Mouse (Mus musculus) stomach, embryonic 16.5 days (tissue): ENCODE results near the gene Nphp3. TPM values are rescaled to one million over a fixed set of nuclear protein-coding genes. Genes with fewer than 3 reads are reported as not detected.

Source experiments
- ATAC-seq: fragments of 200-750 bp; cut with Nextera tagmentation; 2 replicates; pipeline ENCODE4 v1.8.0; 2017; ENCODE audit warnings: moderate number of reproducible peaks, moderate TSS enrichment; ENCODE audit not compliant: insufficient read depth, low FRiP score
- H3K27ac ChIP-seq: fragments of 300-500 bp; sonication (generic); 2 replicates; pipeline ENCODE4 v1.5.1; 2014; ENCODE audit warnings: low read length
- H3K27me3 ChIP-seq: fragments of 300-500 bp; sonication (generic); 2 replicates; pipeline ENCODE4 v1.6.1; 2014; ENCODE audit warnings: low read length, control low read depth, mixed read lengths; ENCODE audit not compliant: control insufficient read depth, insufficient read depth
- H3K36me3 ChIP-seq: fragments of 300-500 bp; sonication (generic); 2 replicates; pipeline ENCODE4 v1.6.1; 2014; ENCODE audit warnings: low read length; ENCODE audit not compliant: control insufficient read depth, insufficient read depth
- H3K4me1 ChIP-seq: fragments of 300-500 bp; sonication (generic); 2 replicates; pipeline ENCODE4 v1.6.1; 2014; ENCODE audit warnings: low read length, control low read depth, mixed read lengths; ENCODE audit not compliant: control insufficient read depth, insufficient read depth
- H3K4me2 ChIP-seq: fragments of 300-500 bp; sonication (generic); 2 replicates; pipeline ENCODE4 v1.6.1; 2014; ENCODE audit warnings: low read depth, low read length, mixed read lengths
- H3K4me3 ChIP-seq: fragments of 300-500 bp; sonication (generic); replicated peaks from 2 replicates; pipeline ENCODE4 v1.5.1; 2014; ENCODE audit warnings: mild to moderate bottlenecking, low read length
- H3K9ac ChIP-seq: fragments of 300-500 bp; sonication (generic); 2 replicates; pipeline ENCODE4 v1.6.1; 2014; ENCODE audit warnings: low read length
- H3K9me3 ChIP-seq: fragments of 300-500 bp; sonication (generic); replicated peaks from 2 replicates; pipeline ENCODE4 v1.6.1; 2016; ENCODE audit warnings: low read length, control low read depth; ENCODE audit not compliant: control insufficient read depth
- WGBS: fragments of 180-500 bp; shearing (Covaris S2); extraction: QIAGEN DNeasy Blood & Tissue Kit; methylation state at CpG from one replicate; pipeline ENCODE4 v1.1.7; 2014; 5-methylcytosine and 5-hydroxymethylcytosine counted together
- polyA plus RNA-seq: library from polyadenylated mRNA; unstranded; fragments of >200 nt; fragmentation: Nextera tagmentation; extraction: Ambion mirVana; gene quantifications from 2 replicates; pipeline ENCODE4 v1.2.1, GENCODE M21; 2015

Nphp3 gene
- polyA plus RNA-seq, 1 experiment from 2014 or later: 3.7 TPM

DNA sequence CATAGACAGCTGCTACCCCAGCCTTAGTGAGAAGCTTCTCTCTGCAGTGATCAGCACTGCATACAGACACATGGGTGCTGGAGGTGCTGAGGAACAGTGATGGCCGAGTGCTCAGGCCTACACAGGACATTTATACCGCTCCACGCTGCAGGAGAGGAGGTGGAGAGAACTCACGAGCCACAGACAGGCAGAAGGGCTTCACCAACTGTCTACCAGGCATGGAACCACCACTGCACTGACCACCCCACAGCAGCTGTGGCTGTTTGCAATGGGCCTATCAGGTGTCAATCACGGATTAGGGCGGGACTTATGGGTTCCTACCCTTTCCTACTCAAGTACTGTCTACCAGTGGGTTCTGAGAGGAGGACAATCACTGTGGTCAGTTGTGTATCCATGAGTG, 48.7 kb downstream of the Nphp3 start:
- Histone ChIP-seq H3K4me3 (no peak overlapping the region), H3K36me3 (peaks cover 36% of the 10 kb centered on the region), H3K27ac (no peak overlapping the region), H3K9me3 (no peaks in the 10 kb centered on the region), H3K27me3 (no peaks in the 10 kb centered on the region), H3K4me2 (no peak overlapping the region), H3K4me1 (no peaks in the 10 kb centered on the region), H3K9ac (no peak overlapping the region)
- 87% methylated on average over 6 of the region's 6 CpGs for whole genome bisulfite sequencing
- ATAC-seq: no peak

DNA sequence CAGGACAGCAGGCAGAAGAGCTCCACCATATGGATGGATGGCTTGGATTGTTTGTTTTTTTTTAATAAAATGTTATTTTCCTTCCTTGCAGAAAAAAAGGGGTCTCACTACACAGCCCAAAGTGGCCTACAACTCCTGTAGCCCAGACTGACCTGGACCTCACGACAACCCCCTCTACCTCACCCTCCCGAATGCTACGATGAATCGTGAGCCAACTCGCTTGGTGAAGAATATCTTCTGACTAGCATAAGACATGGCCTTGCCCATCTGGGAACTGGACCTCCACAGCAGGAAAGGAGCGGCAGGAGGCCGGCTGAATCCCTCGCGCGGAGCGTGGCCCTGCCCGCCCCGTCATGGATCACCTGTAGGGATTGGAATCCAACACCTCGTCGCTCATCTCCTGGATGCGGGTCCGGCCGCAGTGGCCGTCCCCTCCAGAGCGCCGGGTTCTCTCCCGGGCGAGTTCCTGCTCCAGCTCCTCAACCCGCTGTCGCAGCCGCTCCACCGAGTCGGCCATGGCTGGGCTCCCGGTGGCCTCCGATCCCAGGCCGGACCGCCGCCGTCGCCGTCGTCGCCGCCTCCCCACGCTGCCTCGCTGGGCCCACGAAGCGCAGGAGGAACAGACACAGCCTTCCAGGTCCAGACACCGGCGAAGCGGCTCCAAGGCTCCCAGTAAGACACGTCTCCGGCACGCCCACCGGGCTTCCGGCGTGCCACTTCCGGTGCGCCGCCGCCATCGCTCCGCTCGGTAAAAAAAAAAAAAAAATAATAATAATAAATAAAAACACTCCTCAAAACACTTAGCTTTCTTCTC, 60.3 kb downstream of the Nphp3 start, which contains the start of gene Uba5:
Uba5 (minus strand) TSS at position 705 of the 814 bp plus-strand sequence.
- under 1% methylated on average over 59 of the region's 59 CpGs for WGBS
- H3K27ac ChIP-seq: peak within 1 kb of the TSS; percentile 66; the same call in 1 of the 2 replicates
- H3K4me3 ChIP-seq: peak within 1 kb of the TSS; percentile 100
- H3K9ac ChIP-seq: peak within 1 kb of the TSS; percentile 95
- peak within 1 kb of the TSS; percentile 92 for H3K4me2 ChIP-seq
- H3K4me1 ChIP-seq: peaks cover 11% of the 10 kb centered on the region
- peak; percentile 51; the same call in 1 of the 2 replicates for ATAC-seq
- H3K9me3 ChIP-seq: no peaks in the 10 kb centered on the region
- H3K36me3 ChIP-seq: peaks cover 7% of the 10 kb centered on the region
- H3K27me3 ChIP-seq: no peaks in the 10 kb centered on the region

DNA sequence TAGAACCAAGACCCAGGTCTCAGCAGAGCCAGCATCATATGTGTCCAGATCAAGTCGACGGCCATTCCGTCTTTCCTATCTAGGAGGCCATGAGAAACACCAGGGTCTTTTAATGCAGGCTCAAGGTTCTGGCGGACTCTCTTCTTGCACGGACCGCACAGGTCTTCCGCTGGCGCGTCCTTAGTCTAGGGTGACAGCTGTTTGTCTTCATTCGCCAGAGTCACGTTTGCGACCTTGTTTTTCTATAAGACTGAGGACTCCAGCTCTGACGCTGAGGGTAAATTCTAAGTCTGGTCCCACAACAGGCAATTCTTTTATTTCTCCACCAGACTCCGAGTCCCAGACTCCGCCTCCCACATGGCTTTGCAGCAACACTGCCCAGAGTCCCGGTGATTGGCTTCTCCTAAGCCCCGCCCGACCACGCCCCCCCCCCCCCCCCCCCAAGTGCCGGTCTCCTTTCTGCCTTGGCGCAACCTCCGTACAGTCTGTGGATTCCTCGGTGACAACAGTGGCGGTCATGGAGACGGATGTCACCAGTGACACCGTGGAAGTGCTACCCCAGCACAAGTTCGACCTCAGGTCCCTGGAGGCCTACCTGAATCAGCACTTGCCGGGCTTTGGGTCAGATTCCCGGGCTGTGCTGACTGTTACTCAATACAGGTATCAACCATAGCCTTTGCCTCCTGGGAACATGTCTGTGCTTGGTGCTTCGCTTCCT, 61.1 kb downstream of the Nphp3 start, which contains the start of gene Acad11:
Acad11 (plus strand) TSS at position 134 of the 718 bp plus-strand sequence.
- H3K27ac ChIP-seq: peak within 1 kb of the TSS; percentile 66; the same call in 1 of the 2 replicates
- H3K4me1 ChIP-seq: peaks cover 11% of the 10 kb centered on the region
- H3K36me3 ChIP-seq: peaks cover 3% of the 10 kb centered on the region
- peak within 1 kb of the TSS; percentile 95 for H3K9ac ChIP-seq
- no peaks in the 10 kb centered on the region for H3K9me3 ChIP-seq
- peak; percentile 95 for ATAC-seq
- no peaks in the 10 kb centered on the region for H3K27me3 ChIP-seq
- under 1% methylated on average over 30 of the region's 30 CpGs for WGBS
- H3K4me3 ChIP-seq: peak within 1 kb of the TSS; percentile 100
- peak within 1 kb of the TSS; percentile 92 for H3K4me2 ChIP-seq

DNA sequence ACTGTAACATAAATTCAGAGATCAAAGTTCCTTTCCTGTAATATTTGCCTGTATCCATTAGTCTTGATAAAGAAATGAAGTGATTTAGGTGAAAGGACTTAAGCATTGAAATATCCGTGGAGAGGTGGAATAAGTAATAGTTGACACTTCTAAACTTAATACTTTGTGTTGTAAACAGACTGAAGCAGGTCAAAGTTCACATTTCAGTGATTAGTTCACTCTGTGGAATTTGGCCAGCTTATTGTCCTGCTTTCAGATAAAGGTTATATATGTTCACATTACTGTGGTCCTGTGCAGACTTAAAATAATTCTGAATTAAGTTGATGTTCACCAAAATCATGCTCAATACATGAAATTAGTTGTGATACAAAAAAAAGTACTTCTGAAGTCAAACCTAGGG, 62.2 kb downstream of the Nphp3 start:
- H3K4me3 ChIP-seq: no peak overlapping the region

GRCm38 (mm10) chr9:104070241-104070640, 67.9 kb downstream of the Nphp3 start:
- no peaks in the 10 kb centered on the region for H3K9me3 ChIP-seq
- no peaks in the 10 kb centered on the region for H3K27me3 ChIP-seq
- H3K27ac ChIP-seq: no peak overlapping the region
- no peaks in the 10 kb centered on the region for H3K4me1 ChIP-seq
- no peak overlapping the region for H3K9ac ChIP-seq
- WGBS: 71% methylated on average over 4 of the region's 4 CpGs
- no peak for ATAC-seq
- no peaks in the 10 kb centered on the region for H3K36me3 ChIP-seq
- H3K4me3 ChIP-seq: no peak overlapping the region
- H3K4me2 ChIP-seq: no peak overlapping the region

More for the DNA sequence above, 62.2 kb downstream of the Nphp3 start:
- H3K9ac ChIP-seq: no peak overlapping the region
- H3K4me2 ChIP-seq: no peak overlapping the region
- no peaks in the 10 kb centered on the region for H3K9me3 ChIP-seq
- WGBS: 13% methylated on average over 1 of the region's 1 CpGs
- H3K27ac ChIP-seq: no peak overlapping the region
- no peaks in the 10 kb centered on the region for H3K27me3 ChIP-seq
- ATAC-seq: no peak
- peaks cover 1% of the 10 kb centered on the region for H3K36me3 ChIP-seq
- peaks cover 11% of the 10 kb centered on the region for H3K4me1 ChIP-seq

DNA sequence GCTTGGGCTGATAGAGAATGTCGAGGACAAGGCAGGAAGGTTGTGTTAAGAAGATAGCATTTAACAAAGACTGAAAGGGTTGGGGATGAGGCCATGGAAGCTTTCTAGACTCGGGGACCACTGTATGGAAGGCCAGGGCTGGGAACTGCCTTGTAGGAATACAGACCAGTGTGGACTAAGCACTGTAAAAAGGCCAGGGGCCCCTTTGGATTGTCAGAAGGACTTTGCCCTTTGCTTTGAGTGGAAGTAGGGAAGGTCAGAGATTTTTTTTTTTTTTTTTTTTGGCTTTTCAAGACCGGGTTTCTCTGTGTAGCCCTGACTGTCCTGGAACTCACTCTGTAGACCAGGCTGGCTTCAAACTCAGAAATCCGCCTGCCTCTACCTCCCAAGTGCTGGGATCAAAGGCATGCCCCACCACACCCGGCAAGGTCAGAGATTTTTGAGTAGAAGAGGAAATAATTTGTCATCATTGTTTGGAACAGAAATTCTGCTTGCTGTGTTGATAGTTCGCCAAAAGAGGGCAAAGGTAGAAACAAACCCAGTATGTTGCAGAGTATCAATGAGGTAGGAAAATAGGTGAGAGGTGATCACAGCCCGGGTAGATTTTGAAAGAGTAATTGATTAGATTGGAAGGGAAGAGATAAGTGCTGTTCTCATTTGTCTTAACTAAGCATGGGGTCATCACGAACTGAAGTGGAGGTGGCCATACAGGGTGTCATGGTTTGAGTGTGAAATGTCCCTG, 68.7 kb downstream of the Nphp3 start:
- no peaks in the 10 kb centered on the region for H3K4me1 ChIP-seq
- no peak overlapping the region for H3K27ac ChIP-seq
- ATAC-seq: no peak
- no peaks in the 10 kb centered on the region for H3K9me3 ChIP-seq
- no peaks in the 10 kb centered on the region for H3K36me3 ChIP-seq
- WGBS: 68% methylated on average over 8 of the region's 8 CpGs
- H3K4me2 ChIP-seq: no peak overlapping the region
- no peaks in the 10 kb centered on the region for H3K27me3 ChIP-seq
- H3K9ac ChIP-seq: no peak overlapping the region
- H3K4me3 ChIP-seq: no peak overlapping the region

GRCm38 (mm10) chr9:104075808-104076207, 73.5 kb downstream of the Nphp3 start:
- WGBS: 69% methylated on average over 2 of the region's 2 CpGs
- H3K27me3 ChIP-seq: no peaks in the 10 kb centered on the region
- no peak overlapping the region for H3K27ac ChIP-seq
- no peak overlapping the region for H3K4me3 ChIP-seq
- no peak overlapping the region for H3K9ac ChIP-seq
- no peak overlapping the region for H3K4me2 ChIP-seq
- H3K36me3 ChIP-seq: no peaks in the 10 kb centered on the region
- H3K4me1 ChIP-seq: no peaks in the 10 kb centered on the region
- ATAC-seq: no peak
- H3K9me3 ChIP-seq: no peaks in the 10 kb centered on the region

- Histone ChIP-seq H3K4me2 (no peak overlapping the region), H3K9ac (no peak overlapping the region)
- no peak for ATAC-seq
These were observed 76.4 kb downstream of the Nphp3 start for GRCm38 (mm10) chr9:104078780-104079179.

More at GRCm38 (mm10) chr9:104078780-104079179, 76.4 kb downstream of the Nphp3 start:
- Histone ChIP-seq H3K9me3 (no peaks in the 10 kb centered on the region), H3K4me3 (no peak overlapping the region), H3K36me3 (no peaks in the 10 kb centered on the region), H3K27ac (no peak overlapping the region), H3K27me3 (no peaks in the 10 kb centered on the region), H3K4me1 (no peaks in the 10 kb centered on the region)
- WGBS: 95% methylated on average over 1 of the region's 1 CpGs
